12 mouse cellular contexts compared by ENCODE assay signal in genomic region chr3:137961736-137962385, GRCm38 (mm10). TPM values are rescaled to one million over a fixed set of nuclear protein-coding genes. Genes with fewer than 3 reads are reported as not detected.
DNase-seq lines count a peak whose midpoint lies in the region; ATAC-seq and TF ChIP-seq lines count a peak whose summit lies in the region.
"Had no signal": no experiment of that assay in that cellular context is flagged by ENCODE, and none has a peak within 500 bp of the region (broad histone marks: within the 10 kb centered on the region; RNA-seq: fewer than 3 reads in every experiment).

No protein-coding gene starts in this region.

- TF ChIP-seq EP300 in stomach, postnatal 0 days (optimal IDR thresholded peaks at IDR 0.05): no peak

- DNase-seq in gastrocnemius, adult 2 months: no peak
- DNase-seq in gastrocnemius, postnatal 14 days: no peak
- DNase-seq in stomach, postnatal 0 days (ENCODE audit: low spot score): peak; percentile 31
- no peak for DNase-seq in T-cell, adult 2 months (ENCODE audit: low spot score)
- DNase-seq in left cerebral cortex, adult 8-10 months (ENCODE audit: low spot score in 2 of 2): no peak
- DNase-seq: kidney, adult 9 months; layer of hippocampus, adult 9-11 months; retina, postnatal 1 day had no signal

- no peak overlapping the region for H3K4me2 ChIP-seq in stomach, postnatal 0 days (replicated peaks; ENCODE audit: low read depth)

- H3K4me3 ChIP-seq in gastrocnemius, adult 2 months: no peak overlapping the region
- peak overlapping the region; percentile 59 for H3K4me3 ChIP-seq in megakaryocyte, embryonic 14.5 days (replicated peaks)
- H3K4me3 ChIP-seq in stomach, postnatal 0 days (ENCODE audit: low read depth, low read length): no peak overlapping the region

- no peaks in the 10 kb centered on the region for H3K27me3 ChIP-seq in megakaryocyte, embryonic 14.5 days (replicated peaks)
- no peaks in the 10 kb centered on the region for H3K27me3 ChIP-seq in stomach, postnatal 0 days (ENCODE audit: control insufficient read depth, insufficient read depth, low read length)

- no peak overlapping the region for H3K9ac ChIP-seq in stomach, postnatal 0 days (ENCODE audit: low read length)

- H3K36me3 ChIP-seq in megakaryocyte, embryonic 14.5 days (replicated peaks; ENCODE audit: low read length): peaks cover 93% of the 10 kb centered on the region
- H3K36me3 ChIP-seq in stomach, postnatal 0 days (ENCODE audit: control insufficient read depth, insufficient read depth, low read length): no peaks in the 10 kb centered on the region

- no peaks in the 10 kb centered on the region for H3K9me3 ChIP-seq in megakaryocyte, embryonic 14.5 days
- H3K9me3 ChIP-seq in stomach, postnatal 0 days (ENCODE audit: control insufficient read depth, low read length): no peaks in the 10 kb centered on the region

- peak overlapping the region; percentile 70 for H3K27ac ChIP-seq in gastrocnemius, adult 2 months
- H3K27ac ChIP-seq in stomach, postnatal 0 days (replicated peaks): no peak overlapping the region

- peaks cover 88% of the 10 kb centered on the region for H3K4me1 ChIP-seq in megakaryocyte, embryonic 14.5 days
- H3K4me1 ChIP-seq in stomach, postnatal 0 days (replicated peaks; ENCODE audit: control insufficient read depth, insufficient read depth): no peaks in the 10 kb centered on the region

- no peak for ATAC-seq in megakaryocyte, adult 5-6 weeks (ENCODE audit: poor library complexity, severe bottlenecking)
- peak; percentile 75 for ATAC-seq in erythroblast, adult 5-6 weeks (replicated peaks; ENCODE audit: low FRiP score, poor library complexity, severe bottlenecking)
- ATAC-seq in stomach, postnatal 0 days (ENCODE audit: low FRiP score, low TSS enrichment): peak; percentile 62; the same call in 1 of the 2 replicates
- ATAC-seq: CD4-positive, CD25-positive, alpha-beta regulatory T cell, adult 4 months had no signal

- TF ChIP-seq CTCF in gastrocnemius, adult 2 months (IDR thresholded peaks at IDR 0.05): no peak
- TF ChIP-seq CTCF in stomach, postnatal 0 days (IDR thresholded peaks at IDR 0.05; ENCODE audit: low read depth): no peak

- intact Hi-C loops in gastrocnemius, adult 2 months (cut with DNase I): no loop called here
- intact Hi-C loops in gastrocnemius, postnatal 14 days (cut with DNase I; ENCODE audit: low total_unique reads): no loop called here

- 55% methylated on average over 8 of the region's 8 CpGs for WGBS in stomach, postnatal 0 days

RNA-seq across cellular contexts. Expression of gene Dapp1, which starts 19.5 kb away (rescaled TPM):
- 1 to 10 TPM in 1 of 2 experiments, under 1 TPM in 1; 0.84 to 2.0 TPM for total RNA-seq in gastrocnemius, adult 2 months (2021)
- total RNA-seq in gastrocnemius, postnatal 14 days (2021): 1 to 10 TPM in 1 of 2 experiments, under 1 TPM in 1; 0.84 to 1.1 TPM
- polyA plus RNA-seq in megakaryocyte, embryonic 14.5 days (2012; ENCODE audit: insufficient read depth, low replicate concordance): 8.0 and 32.0 TPM in 2 replicates
- 74.2 and 74.8 TPM in 2 replicates for total RNA-seq in megakaryocyte, adult 5-6 weeks (2015)
- total RNA-seq in megakaryocyte, adult 5-6 weeks (2017): 95.7 and 112 TPM in 2 replicates
- total RNA-seq in erythroblast, adult 5-6 weeks (2015; ENCODE audit: low replicate concordance): 18.3 and 27.6 TPM in 2 replicates
- total RNA-seq in erythroblast, adult 5-6 weeks (2017; ENCODE audit: low replicate concordance): 21.5 and 34.1 TPM in 2 replicates
- polyA plus RNA-seq in stomach, postnatal 0 days (2015; fragmentation: Nextera tagmentation; extraction: Ambion mirVana): 24.0 and 26.8 TPM in 2 replicates
- 1 to 10 TPM; 3.4 to 5.9 (median 4.7) TPM for total RNA-seq in left cerebral cortex, adult 8-10 months (2022)

RNA-seq across cellular contexts. Expression of gene Lamtor3, which starts 43.6 kb away (rescaled TPM):
- 10 to 100 TPM; 45.9 to 53.1 TPM for total RNA-seq in gastrocnemius, adult 2 months (2021)
- 10 to 100 TPM; 47.3 to 51.2 TPM for total RNA-seq in gastrocnemius, postnatal 14 days (2021)
- 5.9 and 25.2 TPM in 2 replicates for polyA plus RNA-seq in megakaryocyte, embryonic 14.5 days (2012; ENCODE audit: insufficient read depth, low replicate concordance)
- total RNA-seq in megakaryocyte, adult 5-6 weeks (2015): 107 and 129 TPM in 2 replicates
- 102 and 112 TPM in 2 replicates for total RNA-seq in megakaryocyte, adult 5-6 weeks (2017)
- 31.6 and 47.8 TPM in 2 replicates for total RNA-seq in erythroblast, adult 5-6 weeks (2015; ENCODE audit: low replicate concordance)
- 45.0 and 49.3 TPM in 2 replicates for total RNA-seq in erythroblast, adult 5-6 weeks (2017; ENCODE audit: low replicate concordance)
- 104 and 106 TPM in 2 replicates for polyA plus RNA-seq in stomach, postnatal 0 days (2015; fragmentation: Nextera tagmentation; extraction: Ambion mirVana)
- 10 to 100 TPM; 62.0 to 71.8 (median 65.0) TPM for total RNA-seq in left cerebral cortex, adult 8-10 months (2022)
